Mouse (Mus musculus): ENCODE measurements at regions not wholly inside any gene's neighbourhood (a gene's known extent, or its start where the extent isn't known, plus 50 kb on each side); places are given as distances from the start of the nearest gene placed in this dataset.

DNA sequence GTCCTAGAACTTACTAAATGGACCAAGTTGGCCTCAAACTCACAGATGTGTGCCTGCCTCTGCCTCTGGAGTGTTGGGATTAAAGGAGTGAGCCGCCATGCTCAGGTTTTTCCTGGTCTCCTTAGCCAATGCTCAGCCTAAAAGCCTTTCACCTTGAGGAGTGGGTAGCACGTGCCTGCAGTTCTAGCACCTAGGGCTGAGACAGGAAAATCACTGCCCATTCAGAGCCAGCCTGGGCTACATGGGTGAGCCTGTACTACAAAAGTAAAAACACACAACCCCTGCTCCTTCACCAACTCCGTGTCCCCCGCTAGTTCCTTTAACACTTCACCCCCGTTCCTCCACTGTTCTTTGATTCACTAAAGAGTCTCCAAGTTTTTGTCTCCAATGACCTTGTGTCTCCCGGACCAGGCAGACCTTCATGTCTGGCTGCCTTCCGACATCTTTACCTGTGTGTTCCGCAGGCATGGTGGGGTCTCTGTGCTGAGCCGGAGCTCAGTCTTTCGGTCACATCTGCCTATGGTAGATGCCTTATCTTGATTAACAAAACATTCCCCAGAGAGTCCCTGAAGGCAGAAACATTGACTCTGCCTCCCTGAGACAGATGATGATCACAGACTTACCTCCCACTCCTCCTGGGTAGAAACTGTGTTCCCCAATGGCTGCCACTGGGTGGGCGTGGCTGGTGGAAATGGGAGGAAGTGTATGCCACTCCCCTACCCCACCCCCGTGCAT, 100.1 kb upstream of the Cpsf6 start:
- Histone ChIP-seq H3K9ac (ENCODE audit: low read length) (no peak overlapping the region), H3K4me3 (ENCODE audit: low read depth, low read length) (no peak overlapping the region), H3K4me1 (replicated peaks; ENCODE audit: control insufficient read depth, insufficient read depth) (no peaks in the 10 kb centered on the region), H3K4me2 (replicated peaks; ENCODE audit: low read depth) (no peak overlapping the region), H3K27ac (replicated peaks) (no peak overlapping the region), H3K9me3 (ENCODE audit: control insufficient read depth, low read length) (no peaks in the 10 kb centered on the region), H3K36me3 (ENCODE audit: control insufficient read depth, insufficient read depth, low read length) (no peaks in the 10 kb centered on the region), H3K27me3 (ENCODE audit: control insufficient read depth, insufficient read depth, low read length) (no peaks in the 10 kb centered on the region)
- no peak for DNase-seq (ENCODE audit: low spot score)
- no peak for ATAC-seq (ENCODE audit: low FRiP score, low TSS enrichment)
- no peak for TF ChIP-seq EP300 (optimal IDR thresholded peaks at IDR 0.05)
- no peak for TF ChIP-seq CTCF (IDR thresholded peaks at IDR 0.05; ENCODE audit: low read depth)
- 89% methylated on average over 12 of the region's 12 CpGs for WGBS

- Histone ChIP-seq H3K4me1 (replicated peaks; ENCODE audit: control insufficient read depth, insufficient read depth) (no peaks in the 10 kb centered on the region), H3K9me3 (ENCODE audit: control insufficient read depth, low read length) (no peaks in the 10 kb centered on the region), H3K36me3 (ENCODE audit: control insufficient read depth, insufficient read depth, low read length) (no peaks in the 10 kb centered on the region), H3K4me3 (ENCODE audit: low read depth, low read length) (no peak overlapping the region), H3K9ac (ENCODE audit: low read length) (no peak overlapping the region), H3K27me3 (ENCODE audit: control insufficient read depth, insufficient read depth, low read length) (no peaks in the 10 kb centered on the region), H3K4me2 (replicated peaks; ENCODE audit: low read depth) (no peak overlapping the region), H3K27ac (replicated peaks) (no peak overlapping the region)
- 67% methylated on average over 4 of the region's 4 CpGs for WGBS
- no peak for ATAC-seq (ENCODE audit: low FRiP score, low TSS enrichment)
- TF ChIP-seq EP300 (optimal IDR thresholded peaks at IDR 0.05) (no peak), CTCF (IDR thresholded peaks at IDR 0.05; ENCODE audit: low read depth) (no peak)
- DNase-seq (ENCODE audit: low spot score) = no peak
These were observed 99.1 kb upstream of the Cpsf6 start for GRCm38 (mm10) chr10:117478931-117479280.

DNA sequence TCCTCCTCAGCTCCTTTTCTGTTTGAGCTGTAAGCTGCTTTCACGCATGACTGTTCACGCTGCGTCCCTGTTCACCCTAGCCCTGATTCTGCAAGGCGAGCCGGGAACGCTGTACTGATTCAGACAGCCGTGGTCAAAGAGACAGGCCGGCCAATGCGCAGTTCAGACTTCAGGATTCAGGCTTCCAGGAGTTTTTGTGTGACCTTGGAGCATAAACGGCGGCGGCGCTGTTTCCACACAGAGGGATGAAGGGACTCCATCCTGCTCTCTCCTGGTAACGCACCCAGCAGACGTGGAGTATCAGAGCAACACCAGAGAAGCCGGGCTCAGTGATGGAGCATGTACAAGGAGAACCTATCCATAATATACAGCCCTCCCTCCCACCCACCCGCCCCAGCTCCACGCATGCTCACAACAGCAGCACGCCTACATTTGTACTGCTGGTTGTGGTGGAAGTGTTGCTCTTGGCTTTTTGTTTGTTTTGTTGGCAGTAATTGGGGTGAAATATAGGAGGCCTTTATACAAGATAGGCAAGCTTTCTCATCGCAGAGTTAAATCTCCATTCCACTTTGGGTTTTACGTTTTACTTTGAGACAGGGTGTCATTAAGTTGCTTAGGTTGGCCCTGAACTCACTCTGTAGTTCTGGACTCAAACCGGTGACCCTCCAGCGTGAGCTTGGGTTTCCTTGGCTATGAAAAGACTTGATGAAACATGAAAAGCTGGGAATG, 98.6 kb upstream of the Cpsf6 start:
- TF ChIP-seq CTCF (IDR thresholded peaks at IDR 0.05; ENCODE audit: low read depth) (no peak), EP300 (optimal IDR thresholded peaks at IDR 0.05) (no peak)
- no peaks in the 10 kb centered on the region for H3K36me3 ChIP-seq (ENCODE audit: control insufficient read depth, insufficient read depth, low read length)
- H3K9me3 ChIP-seq (ENCODE audit: control insufficient read depth, low read length) = no peaks in the 10 kb centered on the region
- no peak overlapping the region for H3K4me3 ChIP-seq (ENCODE audit: low read depth, low read length)
- no peak overlapping the region for H3K4me2 ChIP-seq (replicated peaks; ENCODE audit: low read depth)
- H3K4me1 ChIP-seq (replicated peaks; ENCODE audit: control insufficient read depth, insufficient read depth) = no peaks in the 10 kb centered on the region
- 83% methylated on average over 23 of the region's 23 CpGs for WGBS
- DNase-seq (ENCODE audit: low spot score) (no peak), ATAC-seq (ENCODE audit: low FRiP score, low TSS enrichment) (no peak)
- H3K9ac ChIP-seq (ENCODE audit: low read length) = no peak overlapping the region
- H3K27ac ChIP-seq (replicated peaks) = no peak overlapping the region
- no peaks in the 10 kb centered on the region for H3K27me3 ChIP-seq (ENCODE audit: control insufficient read depth, insufficient read depth, low read length)

DNA sequence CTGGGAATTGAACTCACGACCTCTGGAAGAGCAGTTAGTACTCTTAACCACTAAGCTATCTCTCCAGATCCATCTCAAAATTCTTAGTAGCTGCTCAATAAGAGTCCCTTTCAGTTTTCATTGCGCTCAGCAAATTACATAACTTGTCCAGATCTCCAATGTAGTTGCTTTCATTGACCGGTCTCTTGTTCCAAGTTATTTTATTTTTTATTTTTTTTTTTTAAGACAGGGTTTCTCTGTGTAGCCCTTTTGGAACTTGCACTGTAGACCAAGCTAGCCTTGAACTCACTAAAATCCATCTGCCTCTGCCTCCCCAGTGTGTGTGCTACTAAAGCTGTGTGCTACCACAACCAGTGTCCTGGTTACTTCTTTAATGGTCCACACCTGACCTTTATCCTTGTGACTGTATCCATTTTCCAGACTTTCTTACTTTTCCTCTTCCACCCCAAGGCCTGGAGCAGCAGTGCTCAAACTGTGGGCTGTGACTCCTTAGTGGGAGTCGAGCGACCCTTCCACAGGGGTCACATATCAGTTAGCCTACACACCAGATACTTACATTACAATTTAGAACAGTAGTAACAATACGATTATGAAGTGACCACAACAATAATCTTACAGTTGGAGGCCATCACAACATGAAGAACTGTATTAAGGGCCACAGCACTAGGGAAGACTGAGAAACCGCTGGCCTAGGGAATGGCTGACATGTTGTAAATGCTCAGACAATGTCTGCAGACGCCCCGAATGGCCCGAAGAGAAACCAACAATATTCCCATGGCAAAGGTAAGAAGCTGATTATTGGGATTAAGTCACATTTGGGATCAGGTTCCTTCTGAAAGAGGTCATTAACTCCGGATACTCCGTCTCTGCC, 97.8 kb upstream of the Cpsf6 start:
- TF ChIP-seq EP300 (optimal IDR thresholded peaks at IDR 0.05) (no peak), CTCF (IDR thresholded peaks at IDR 0.05; ENCODE audit: low read depth) (no peak)
- no peaks in the 10 kb centered on the region for H3K27me3 ChIP-seq (ENCODE audit: control insufficient read depth, insufficient read depth, low read length)
- H3K27ac ChIP-seq (replicated peaks) = no peak overlapping the region
- no peak for DNase-seq (ENCODE audit: low spot score)
- no peaks in the 10 kb centered on the region for H3K9me3 ChIP-seq (ENCODE audit: control insufficient read depth, low read length)
- no peak overlapping the region for H3K9ac ChIP-seq (ENCODE audit: low read length)
- H3K4me2 ChIP-seq (replicated peaks; ENCODE audit: low read depth) = no peak overlapping the region
- no peaks in the 10 kb centered on the region for H3K4me1 ChIP-seq (replicated peaks; ENCODE audit: control insufficient read depth, insufficient read depth)
- ATAC-seq (ENCODE audit: low FRiP score, low TSS enrichment) = no peak
- no peaks in the 10 kb centered on the region for H3K36me3 ChIP-seq (ENCODE audit: control insufficient read depth, insufficient read depth, low read length)
- 89% methylated on average over 12 of the region's 12 CpGs for WGBS
- H3K4me3 ChIP-seq (ENCODE audit: low read depth, low read length) = no peak overlapping the region

DNA sequence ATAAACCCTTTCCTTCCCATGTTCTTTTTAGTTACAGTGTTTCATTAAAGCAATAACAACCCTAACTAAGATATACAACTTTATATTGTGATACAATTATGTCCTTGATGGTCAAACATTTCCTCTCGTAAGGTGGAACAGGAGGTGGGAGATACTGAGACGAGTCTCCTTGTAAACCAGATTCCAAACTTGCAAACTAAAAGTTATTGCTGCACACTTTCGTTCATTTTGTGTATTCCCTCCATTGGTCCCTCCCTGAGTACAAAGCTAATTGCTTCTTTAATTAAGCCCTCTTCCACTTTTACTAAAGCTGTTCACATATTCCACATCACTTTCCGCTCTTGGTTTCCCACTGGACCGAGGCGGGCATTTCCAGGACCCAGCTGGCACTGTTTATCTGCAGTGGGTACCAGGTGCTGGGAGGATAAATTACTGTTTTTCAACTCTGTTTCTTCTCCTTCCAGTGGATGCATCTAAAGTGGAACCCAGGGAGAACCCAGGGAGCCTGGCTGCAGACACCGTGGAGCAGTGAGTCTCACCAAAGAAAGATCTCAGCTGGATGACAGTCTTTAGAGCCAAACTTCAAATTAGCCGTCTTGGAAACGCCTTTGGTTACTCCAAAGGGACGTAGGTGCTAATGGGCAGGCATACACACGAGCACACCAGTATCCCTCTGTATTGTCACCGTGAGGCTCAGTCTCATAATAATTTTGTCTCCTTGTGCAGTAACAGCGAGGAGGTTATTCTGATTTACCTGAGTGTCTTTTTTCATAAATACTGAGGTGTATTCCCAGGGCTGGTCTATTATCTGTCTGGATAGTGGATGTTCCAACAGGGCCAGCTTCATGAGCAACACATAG, 95.5 kb upstream of the Cpsf6 start:
- H3K9me3 ChIP-seq (ENCODE audit: control insufficient read depth, low read length) = no peaks in the 10 kb centered on the region
- no peak overlapping the region for H3K4me3 ChIP-seq (ENCODE audit: low read depth, low read length)
- H3K27me3 ChIP-seq (ENCODE audit: control insufficient read depth, insufficient read depth, low read length) = no peaks in the 10 kb centered on the region
- DNase-seq (ENCODE audit: low spot score) (no peak), ATAC-seq (ENCODE audit: low FRiP score, low TSS enrichment) (no peak)
- no peaks in the 10 kb centered on the region for H3K36me3 ChIP-seq (ENCODE audit: control insufficient read depth, insufficient read depth, low read length)
- no peak overlapping the region for H3K4me2 ChIP-seq (replicated peaks; ENCODE audit: low read depth)
- no peaks in the 10 kb centered on the region for H3K4me1 ChIP-seq (replicated peaks; ENCODE audit: control insufficient read depth, insufficient read depth)
- no peak overlapping the region for H3K27ac ChIP-seq (replicated peaks)
- H3K9ac ChIP-seq (ENCODE audit: low read length) = no peak overlapping the region
- WGBS = 89% methylated on average over 13 of the region's 13 CpGs
- TF ChIP-seq EP300 (optimal IDR thresholded peaks at IDR 0.05) = no peak
- TF ChIP-seq CTCF (IDR thresholded peaks at IDR 0.05; ENCODE audit: low read depth) = no peak
